Mouse (Mus musculus) MEL (cell line): ENCODE measurements around the gene 4933402D24Rik. TPM values are rescaled to one million over a fixed set of nuclear protein-coding genes. Genes with fewer than 3 reads are reported as not detected.

ENCODE experiments used
- DNase-seq: peaks from one replicate; pipeline ENCODE4 v3.0.0; 2011; ENCODE audit warnings: low read depth, low spot score
- H3K27ac ChIP-seq: 2 replicates; pipeline ENCODE4 v1.5.1; 2012; ENCODE audit warnings: low read depth, mild to moderate bottlenecking, control low read depth, low read length, moderate library complexity; ENCODE audit not compliant: control insufficient read depth
- H3K27me3 ChIP-seq, 2 experiments: fragments of 150-350 bp in 1 of 2; sonication (generic) in 1 of 2; 2 replicates each; pipeline ENCODE4 v1.6.1; 2012; ENCODE audit warnings: low read length in 2 of 2, mild to moderate bottlenecking in 2 of 2, improper control_type of control experiment in 1 of 2, moderate library complexity in 1 of 2; ENCODE audit not compliant: insufficient read depth in 2 of 2, control insufficient read depth in 1 of 2
- H3K36me3 ChIP-seq, 2 experiments: 2 replicates each; pipeline ENCODE4 v1.6.1; 2012 to 2014; ENCODE audit warnings: low read length in 2 of 2, improper control_type of control experiment in 1 of 2, inconsistent platforms in 1 of 2, mild to moderate bottlenecking in 1 of 2; ENCODE audit not compliant: insufficient read depth in 2 of 2, control insufficient read depth in 1 of 2
- H3K4me1 ChIP-seq, 2 experiments: fragments of 150-350 bp in 1 of 2; sonication (generic) in 1 of 2; 2 replicates each; pipeline ENCODE4 v1.6.1; 2012; ENCODE audit warnings: low read length in 2 of 2, improper control_type of control experiment in 1 of 2, mild to moderate bottlenecking in 1 of 2; ENCODE audit not compliant: insufficient read depth in 2 of 2, control insufficient read depth in 1 of 2
- H3K4me3 ChIP-seq, 2 experiments: fragments of 150-350 bp in 1 of 2; sonication (generic) in 1 of 2; 2 replicates each; pipeline ENCODE4 v1.5.1; 2012; ENCODE audit warnings: low read depth in 2 of 2, low read length in 2 of 2, mild to moderate bottlenecking in 2 of 2, moderate library complexity in 2 of 2, control low read depth in 1 of 2, improper control_type of control experiment in 1 of 2; ENCODE audit not compliant: control insufficient read depth in 1 of 2, insufficient read depth in 1 of 2
- H3K79me2 ChIP-seq: 2 replicates; pipeline ENCODE4 v1.6.1; 2012; ENCODE audit warnings: mild to moderate bottlenecking, low read length, moderate library complexity; ENCODE audit not compliant: control insufficient read depth, poor library complexity, insufficient read depth
- H3K9ac ChIP-seq: 2 replicates; pipeline ENCODE4 v1.6.1; 2012; ENCODE audit warnings: low read depth, mild to moderate bottlenecking, control low read depth, low read length, moderate library complexity; ENCODE audit not compliant: control insufficient read depth, poor library complexity, severe bottlenecking
- H3K9me3 ChIP-seq: fragments of 150-350 bp; sonication (generic); replicated peaks from 2 replicates; pipeline ENCODE4 v1.6.1; 2012; ENCODE audit warnings: mild to moderate bottlenecking, low read length, improper control_type of control experiment, moderate library complexity; ENCODE audit not compliant: insufficient read depth
- CHD2 ChIP-seq: IDR thresholded peaks from 2 replicates; pipeline ENCODE4 v1.6.1; 2011; ENCODE audit warnings: low read length, improper control_type of control experiment
- CTCF ChIP-seq, 3 experiments: IDR thresholded peaks in 2 of 3; conservative IDR thresholded peaks in 1 of 3; 2 replicates each; pipeline ENCODE4 v1.5.1; 2011 to 2012; ENCODE audit warnings: low read length in 3 of 3, low read depth in 2 of 3, mild to moderate bottlenecking in 2 of 3, improper control_type of control experiment in 1 of 3, inconsistent platforms in 1 of 3, mixed read lengths in 1 of 3, moderate library complexity in 1 of 3; ENCODE audit not compliant: control insufficient read depth in 1 of 3, insufficient read depth in 1 of 3, poor library complexity in 1 of 3, severe bottlenecking in 1 of 3
- ELF1 ChIP-seq: IDR thresholded peaks from 2 replicates; pipeline ENCODE4 v1.6.1; 2014; ENCODE audit warnings: low read depth, mild to moderate bottlenecking, inconsistent platforms, low read length, improper control_type of control experiment, moderate library complexity
- EP300 ChIP-seq, 2 experiments: IDR thresholded peaks; 2 replicates each; pipeline ENCODE4 v1.6.1; 2011; ENCODE audit warnings: improper control_type of control experiment in 2 of 2, low read length in 2 of 2, low read depth in 1 of 2, mild to moderate bottlenecking in 1 of 2
- ETS1 ChIP-seq: IDR thresholded peaks from 2 replicates; pipeline ENCODE4 v1.6.1; 2012; ENCODE audit warnings: low read depth, mild to moderate bottlenecking, inconsistent platforms, low read length, improper control_type of control experiment, moderate library complexity
- GABPA ChIP-seq: IDR thresholded peaks from 2 replicates; pipeline ENCODE4 v1.6.1; 2012; ENCODE audit warnings: low read depth, mild to moderate bottlenecking, inconsistent platforms, low read length, improper control_type of control experiment, moderate library complexity
- GATA1 ChIP-seq: IDR thresholded peaks from 2 replicates; pipeline ENCODE4 v1.6.1; 2011; ENCODE audit warnings: low read depth, low read length, improper control_type of control experiment
- HCFC1 ChIP-seq: IDR thresholded peaks from 2 replicates; pipeline ENCODE4 v1.6.1; 2012; ENCODE audit warnings: low read depth, mild to moderate bottlenecking, inconsistent platforms, low read length, improper control_type of control experiment, moderate library complexity
- JUND ChIP-seq: IDR thresholded peaks from 2 replicates; pipeline ENCODE4 v1.6.1; 2011; ENCODE audit warnings: low read depth, mild to moderate bottlenecking, improper control_type of control experiment, low read length
- KAT2A ChIP-seq: conservative IDR thresholded peaks from 2 replicates; pipeline ENCODE4 v1.6.1; 2012; ENCODE audit warnings: low read depth, low read length, improper control_type of control experiment, inconsistent platforms
- MAFK ChIP-seq: IDR thresholded peaks from 2 replicates; pipeline ENCODE4 v1.6.1; 2011; ENCODE audit warnings: low read depth, mild to moderate bottlenecking, low read length, improper control_type of control experiment, borderline replicate concordance
- MXI1 ChIP-seq: IDR thresholded peaks from 2 replicates; pipeline ENCODE4 v1.6.1; 2011; ENCODE audit warnings: mild to moderate bottlenecking, low read depth, low read length, improper control_type of control experiment
- MYB ChIP-seq: IDR thresholded peaks from 2 replicates; pipeline ENCODE4 v1.6.1; 2011; ENCODE audit warnings: mild to moderate bottlenecking, low read depth, low read length, improper control_type of control experiment
- MYC ChIP-seq: IDR thresholded peaks from 2 replicates; pipeline ENCODE4 v1.6.1; 2011; ENCODE audit warnings: low read depth, mild to moderate bottlenecking, low read length, improper control_type of control experiment, moderate library complexity
- POLR2AphosphoS2 ChIP-seq: IDR thresholded peaks from 2 replicates; pipeline ENCODE4 v1.6.1; 2011; ENCODE audit warnings: low read length, improper control_type of control experiment
- POLR2AphosphoS5 ChIP-seq: IDR thresholded peaks from 2 replicates; pipeline ENCODE4 v1.6.1; 2012; ENCODE audit warnings: low read depth, borderline replicate concordance, mild to moderate bottlenecking, inconsistent platforms, low read length, moderate library complexity, mixed read lengths
- RAD21 ChIP-seq: IDR thresholded peaks from 2 replicates; pipeline ENCODE4 v1.6.1; 2011; ENCODE audit warnings: mild to moderate bottlenecking, low read depth, low read length, improper control_type of control experiment
- SIN3A ChIP-seq: IDR thresholded peaks from 2 replicates; pipeline ENCODE4 v1.6.1; 2012; ENCODE audit warnings: low read length, improper control_type of control experiment, inconsistent platforms
- SMC3 ChIP-seq: IDR thresholded peaks from 2 replicates; pipeline ENCODE4 v1.6.1; 2011; ENCODE audit warnings: low read depth, low read length, improper control_type of control experiment
- USF1 ChIP-seq: IDR thresholded peaks from 2 replicates; pipeline ENCODE4 v1.6.1; 2014; ENCODE audit warnings: low read depth, mild to moderate bottlenecking, inconsistent platforms, low read length, improper control_type of control experiment, moderate library complexity
- ZC3H11A ChIP-seq: IDR thresholded peaks from 2 replicates; pipeline ENCODE4 v1.6.1; 2012; ENCODE audit warnings: low read depth, mild to moderate bottlenecking, inconsistent platforms, low read length, improper control_type of control experiment
- ZKSCAN1 ChIP-seq: IDR thresholded peaks from 2 replicates; pipeline ENCODE4 v1.6.1; 2012; ENCODE audit warnings: low read depth, mild to moderate bottlenecking, inconsistent platforms, low read length, improper control_type of control experiment, moderate library complexity
- ZMIZ1 ChIP-seq: IDR thresholded peaks from 2 replicates; pipeline ENCODE4 v1.6.1; 2012; ENCODE audit warnings: low read depth, mild to moderate bottlenecking, inconsistent platforms, low read length, improper control_type of control experiment, moderate library complexity
- polyA plus RNA-seq, 2 experiments: library from polyadenylated mRNA; stranded (reverse) in 1 of 2; unstranded in 1 of 2; fragments of >175 nt in 1 of 2; fragments of >200 nt in 1 of 2; gene quantifications; 2 replicates each; pipeline versions ENCODE4 v1.2.1 to v1.2.4; 2012; ENCODE audit warnings: low replicate concordance in 2 of 2, low read depth in 1 of 2; ENCODE audit not compliant: insufficient read length in 2 of 2, insufficient read depth in 1 of 2, missing spikeins in 1 of 2
- total RNA-seq: library from RNA; depleted of rRNA; stranded (reverse); fragments of 300-350 nt; gene quantifications from 2 replicates; pipeline ENCODE4 v1.2.3, GENCODE M21; 2012

The 4933402D24Rik gene
- total and polyA plus RNA-seq, 3 experiments, result not detected

GRCm38 (mm10) chr1:63729796-63730195 lies 39.3 kb downstream of the 4933402D24Rik start:
- TF ChIP-seq ZC3H11A (no peak), RAD21 (no peak), SIN3A (no peak), SMC3 (no peak), MXI1 (no peak), ETS1 (no peak), HCFC1 (no peak), GABPA (no peak), ZKSCAN1 (no peak), ELF1 (no peak), MYC (no peak), JUND (no peak), POLR2AphosphoS2 (no peak), EP300 (IDR thresholded peaks at IDR 0.05; ENCODE audit: low read depth in 1 of 2, low read length in 2 of 2) (no peak)
- Histone ChIP-seq H3K36me3 (no peaks in the 10 kb centered on the region), H3K9me3 (no peaks in the 10 kb centered on the region), H3K4me3 (no peak overlapping the region), H3K9ac (no peak overlapping the region), H3K79me2 (no peaks in the 10 kb centered on the region), H3K4me1 (no peaks in the 10 kb centered on the region), H3K27ac (no peak overlapping the region), H3K27me3 (no peaks in the 10 kb centered on the region)
- no peak for DNase-seq

- no peak overlapping the region for H3K27ac ChIP-seq
- H3K4me3 ChIP-seq, result no peak overlapping the region
- no peaks in the 10 kb centered on the region for H3K36me3 ChIP-seq
- no peak for TF ChIP-seq MYC
- TF ChIP-seq KAT2A, result no peak
- no peak for TF ChIP-seq MYB
- TF ChIP-seq MAFK, result no peak
- TF ChIP-seq CHD2, result no peak
- TF ChIP-seq POLR2AphosphoS5, result no peak
- TF ChIP-seq ZMIZ1, result no peak
- no peak for TF ChIP-seq CTCF (IDR thresholded peaks at IDR 0.05 in 2 of 3, conservative IDR thresholded peaks at IDR 0.05 in 1 of 3; ENCODE audit: control insufficient read depth in 1 of 3, insufficient read depth in 1 of 3, low read depth in 2 of 3, low read length in 3 of 3, poor library complexity in 1 of 3, severe bottlenecking in 1 of 3)
- TF ChIP-seq GATA1, result no peak
- no peak for TF ChIP-seq USF1
- TF ChIP-seq SMC3, result no peak
- TF ChIP-seq, all 39 proteins: peak for 0
- Histone ChIP-seq H3K4me1 (no peaks in the 10 kb centered on the region), H3K79me2 (no peaks in the 10 kb centered on the region), H3K9ac (no peak overlapping the region), H3K9me3 (no peaks in the 10 kb centered on the region), H3K27me3 (no peaks in the 10 kb centered on the region)
- no peak for DNase-seq
Measured at GRCm38 (mm10) chr1:63720161-63720560, 48.9 kb downstream of the 4933402D24Rik start.
